Mouse (Mus musculus) induced T-regulatory cell, adult 2 months (primary cell): ENCODE data around the gene Rxra.

Experiments used
- DNase-seq: peaks from one replicate; pipeline ENCODE4 v3.0.0-alpha.2; 2012; ENCODE audit warnings: low read depth

The Rxra gene

DNA sequence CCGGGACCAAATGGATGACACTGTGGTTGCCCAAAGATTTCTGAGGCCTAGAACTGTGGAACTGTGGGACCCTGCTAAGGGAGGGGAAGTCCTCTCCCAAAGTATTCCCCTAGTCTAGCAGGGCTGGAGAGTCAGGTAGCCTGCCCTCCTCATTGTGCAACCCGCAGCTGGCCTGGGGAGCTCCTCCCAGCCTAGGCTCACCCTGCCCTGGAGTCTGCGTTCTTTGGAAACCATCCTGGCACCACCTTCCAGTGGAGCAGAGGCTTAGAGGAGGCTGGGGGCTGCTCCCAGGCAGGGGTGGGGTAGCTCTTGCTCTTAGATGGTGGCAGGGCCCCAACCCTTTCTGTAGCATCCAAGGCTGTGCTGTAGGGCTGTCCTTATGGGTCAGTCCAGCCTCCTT, 26.0 kb downstream of the Rxra start:
- no peak for DNase-seq

DNA sequence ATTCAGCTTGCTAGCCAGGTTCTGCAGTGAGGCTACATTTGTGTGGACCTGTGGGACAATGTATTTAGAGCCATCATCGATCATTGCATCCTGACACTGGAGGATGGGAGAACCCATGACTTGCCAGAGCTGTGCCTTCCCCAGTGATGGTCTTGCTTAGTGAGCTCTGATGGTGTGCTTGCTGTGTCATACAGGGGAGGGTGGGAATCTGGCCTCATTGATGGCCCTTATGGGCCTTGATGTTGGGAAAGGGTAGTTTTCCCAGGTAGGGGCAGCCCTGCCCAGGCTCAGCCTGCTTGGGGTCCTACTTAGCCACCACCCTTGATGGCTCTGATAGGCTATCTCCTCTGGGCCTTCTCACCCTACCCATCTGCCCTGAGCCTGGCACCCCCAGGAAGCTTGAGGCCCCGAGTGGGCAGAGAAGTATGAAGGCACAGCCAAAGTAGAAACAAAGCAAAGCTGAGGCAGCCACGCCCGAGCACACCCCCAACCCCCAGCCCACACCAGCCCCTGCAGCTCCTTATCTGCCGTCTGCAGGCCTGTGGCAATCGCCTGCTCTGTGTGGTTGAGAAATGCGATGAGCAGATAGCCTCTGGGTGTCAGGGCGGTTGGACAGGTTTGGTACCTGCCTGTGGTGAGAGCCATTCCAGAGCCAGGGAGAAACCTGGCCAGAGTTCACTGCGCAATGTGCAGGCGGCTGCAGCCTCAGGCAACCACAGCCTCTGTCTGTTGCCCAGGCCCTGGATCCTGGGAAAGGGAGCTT, 26.8 kb downstream of the Rxra start:
- peak; percentile 31 for DNase-seq

DNA sequence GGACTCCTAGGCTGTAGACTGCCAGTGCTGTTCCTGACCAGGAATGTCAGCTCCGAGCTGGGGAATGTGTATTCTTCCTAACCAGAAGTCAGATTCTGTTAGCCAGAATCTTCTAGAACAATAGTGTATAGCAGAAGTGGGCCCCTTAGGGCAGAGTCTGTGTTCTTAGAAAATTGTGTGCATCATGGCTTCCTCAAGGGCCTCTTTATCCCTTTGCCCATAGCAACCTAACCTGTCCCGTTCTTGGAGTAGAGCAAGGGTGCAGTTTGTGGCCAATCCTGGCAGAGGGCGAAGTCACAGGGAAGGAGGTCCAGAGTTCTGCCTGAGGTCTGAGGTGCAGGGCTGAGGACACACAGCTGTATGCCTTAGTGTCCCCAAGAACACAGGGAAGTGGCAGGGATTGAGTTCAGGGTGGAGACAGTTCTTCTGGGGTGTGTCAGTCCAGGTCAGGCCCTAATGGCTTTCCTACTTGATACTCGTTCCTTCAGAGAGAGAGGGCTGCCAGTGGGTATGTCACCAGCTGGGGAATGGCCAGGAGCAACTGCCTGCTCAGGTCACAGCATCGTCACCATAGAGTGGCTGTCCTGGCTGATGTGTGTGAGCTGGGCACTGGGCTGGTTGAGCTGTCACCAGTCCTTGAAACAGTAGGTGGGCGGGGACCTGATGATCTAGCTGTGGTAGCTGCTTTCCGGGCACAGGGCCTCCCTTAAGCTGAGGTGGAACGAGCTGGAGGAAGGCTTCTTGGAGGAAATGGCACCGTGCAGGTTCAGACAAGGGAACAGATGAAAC, 27.8 kb downstream of the Rxra start:
- DNase-seq = peak; percentile 68

DNA sequence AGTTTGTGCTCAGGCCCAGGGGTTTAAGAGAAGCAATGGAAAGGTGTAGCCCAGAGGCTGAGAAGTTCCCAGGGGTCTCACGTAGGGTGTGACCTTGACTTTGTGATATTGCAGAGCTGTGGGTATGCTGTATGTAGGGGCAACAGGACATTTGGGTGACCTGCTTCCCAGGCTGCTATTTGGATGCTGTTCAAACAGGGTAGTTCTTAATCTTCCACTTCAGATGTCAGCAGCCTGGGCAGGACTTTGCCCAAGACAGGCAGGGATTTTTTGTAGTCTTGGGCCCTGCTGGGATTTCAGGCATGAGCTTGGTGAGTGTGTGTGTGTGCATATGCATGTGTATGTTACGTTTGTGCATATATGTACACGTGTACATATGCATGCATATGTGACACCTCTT, 28.4 kb downstream of the Rxra start:
- DNase-seq = no peak

DNA sequence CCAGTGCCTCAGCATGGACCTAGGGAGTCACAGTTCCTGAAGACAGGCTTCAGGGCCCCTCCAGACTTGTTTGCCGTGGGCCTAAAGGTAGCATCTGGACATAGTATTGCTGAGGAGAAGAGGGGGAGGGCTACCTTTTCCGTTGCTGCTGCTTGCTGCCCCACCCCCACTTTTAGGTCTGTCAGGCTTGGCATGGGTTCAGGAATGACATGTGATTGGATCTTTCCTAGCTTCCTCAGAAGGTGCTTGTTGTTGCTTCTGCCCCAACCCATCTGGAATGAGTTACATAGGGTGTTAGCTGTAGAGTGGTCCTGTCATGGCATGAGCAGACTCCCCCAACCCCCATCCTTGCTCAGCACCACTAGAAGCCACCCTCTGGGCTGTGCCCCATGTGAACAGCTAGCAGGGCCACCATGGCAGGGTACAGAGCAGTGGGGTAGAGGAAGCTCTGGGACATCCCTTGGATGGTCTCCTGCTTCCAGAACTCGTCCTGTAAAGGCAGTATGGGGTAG, 34.7 kb downstream of the Rxra start:
- no peak for DNase-seq

DNA sequence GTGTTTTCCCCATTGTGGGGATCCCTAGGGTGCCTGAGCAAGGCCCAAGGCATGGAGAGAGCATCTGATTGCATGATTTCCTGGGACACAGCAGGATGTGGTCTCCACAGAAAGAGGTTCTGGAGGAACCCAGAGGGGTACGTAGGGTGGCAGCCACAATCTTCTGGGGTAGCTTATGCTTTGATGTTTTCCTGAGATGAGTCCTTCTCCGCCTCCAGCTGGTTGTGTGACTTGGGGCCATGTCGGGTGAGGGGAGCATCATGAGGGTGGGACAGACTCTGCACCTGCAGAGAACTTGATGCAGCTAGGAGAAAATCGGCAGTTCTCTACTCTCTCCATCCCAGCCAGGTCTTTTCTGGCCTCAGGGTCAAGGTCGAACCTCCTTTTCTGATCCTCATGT, 36.4 kb downstream of the Rxra start:
- DNase-seq = no peak

DNA sequence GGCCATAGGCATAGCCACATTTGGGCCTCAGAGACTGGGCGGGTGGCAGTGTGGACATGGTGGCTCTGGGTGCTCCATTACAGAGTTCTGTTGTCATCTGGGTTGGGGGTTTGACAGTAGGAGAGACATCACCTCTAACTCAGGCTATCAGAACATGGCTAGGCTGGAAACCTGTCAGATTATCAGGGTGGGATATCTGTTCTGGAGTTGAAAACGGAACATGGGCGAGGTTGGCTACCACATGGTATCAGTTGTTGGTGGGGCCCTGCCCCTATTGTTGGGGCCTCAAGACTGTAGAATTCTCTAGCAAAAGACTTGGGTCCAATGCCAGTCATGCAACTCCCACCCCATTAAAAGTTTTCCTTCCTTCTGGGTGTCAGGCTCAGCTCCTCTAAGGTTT, 37.1 kb downstream of the Rxra start:
- DNase-seq = no peak

DNA sequence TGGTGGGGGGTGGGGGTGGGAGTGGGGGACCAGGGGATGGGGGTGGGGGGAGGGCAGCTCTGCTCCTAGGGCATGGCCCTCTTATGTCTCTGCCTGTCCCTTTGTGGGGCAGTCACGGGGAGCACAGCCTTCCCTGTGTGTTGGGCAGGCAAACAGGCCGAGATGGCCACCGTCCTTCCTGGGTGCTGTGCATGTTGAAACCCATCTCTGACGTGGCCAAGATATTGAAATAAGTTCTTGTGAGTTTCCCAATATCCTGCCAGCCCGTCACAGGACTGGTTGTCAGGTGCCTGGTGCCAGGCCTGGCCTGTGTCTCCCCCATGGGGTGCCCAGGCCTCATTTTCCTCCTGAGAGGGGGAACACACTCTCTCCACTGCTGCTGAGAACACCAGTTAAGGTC, 37.9 kb downstream of the Rxra start:
- DNase-seq = no peak

DNA sequence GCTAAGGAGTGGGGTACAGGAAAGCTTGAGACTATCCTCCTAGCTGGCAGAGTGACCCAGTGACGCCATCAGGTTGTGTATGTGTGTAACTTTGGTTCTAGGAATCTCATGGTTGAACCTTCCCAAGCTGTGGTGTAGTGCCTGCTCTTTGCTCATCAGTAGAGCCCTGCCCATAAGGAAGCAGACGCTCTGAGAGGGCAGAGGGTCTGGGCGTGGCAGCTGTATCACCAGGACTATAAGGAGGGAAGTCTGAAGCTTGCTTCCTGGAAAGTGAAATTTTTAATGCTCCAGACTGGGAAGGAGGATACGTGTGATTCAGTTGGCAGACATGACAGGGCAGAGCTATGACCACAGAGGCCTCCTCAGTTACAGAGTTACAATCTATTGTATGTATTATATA, 39.0 kb downstream of the Rxra start:
- DNase-seq = no peak

DNA sequence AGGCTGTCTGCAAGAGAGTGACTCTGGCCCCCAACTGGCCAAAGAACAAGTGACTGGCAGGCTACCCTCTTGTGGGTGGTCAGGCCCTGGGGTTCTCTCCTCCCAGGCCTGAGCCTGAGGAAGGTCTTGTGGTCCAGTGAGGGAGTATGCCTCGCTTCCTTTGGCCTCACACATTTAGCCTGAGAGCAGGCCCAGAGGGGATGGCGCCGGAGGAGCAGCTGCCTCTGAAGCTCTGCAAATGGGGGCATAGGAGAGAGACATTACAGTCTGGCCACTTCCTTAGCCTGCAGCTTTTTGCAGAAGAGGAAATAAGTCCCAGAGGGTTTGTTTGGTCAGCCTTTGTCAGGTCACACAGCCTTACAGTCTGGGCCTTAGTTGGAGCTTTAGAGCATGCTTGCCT, 40.1 kb downstream of the Rxra start:
- DNase-seq = no peak

DNA sequence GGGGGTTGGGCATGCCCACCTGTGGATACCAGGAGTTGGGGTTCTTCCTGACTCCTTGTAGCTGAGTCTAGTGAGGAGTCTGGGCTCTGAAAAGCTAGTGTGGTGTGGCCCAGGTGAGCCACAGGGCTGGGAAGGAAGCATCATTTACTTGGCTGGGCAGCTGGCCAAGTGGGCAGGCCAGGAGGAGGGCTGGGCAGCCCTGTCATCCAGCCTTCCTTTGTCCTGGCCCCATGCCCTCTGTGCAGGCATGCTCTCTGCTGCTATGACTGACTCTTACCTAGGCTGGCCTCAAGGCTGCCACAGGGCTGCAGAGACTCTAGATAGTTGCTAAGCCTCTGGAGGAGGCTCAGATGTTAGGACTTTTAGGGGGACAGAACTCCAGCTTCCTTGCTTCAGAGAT, 42.0 kb downstream of the Rxra start:
- DNase-seq = no peak

DNA sequence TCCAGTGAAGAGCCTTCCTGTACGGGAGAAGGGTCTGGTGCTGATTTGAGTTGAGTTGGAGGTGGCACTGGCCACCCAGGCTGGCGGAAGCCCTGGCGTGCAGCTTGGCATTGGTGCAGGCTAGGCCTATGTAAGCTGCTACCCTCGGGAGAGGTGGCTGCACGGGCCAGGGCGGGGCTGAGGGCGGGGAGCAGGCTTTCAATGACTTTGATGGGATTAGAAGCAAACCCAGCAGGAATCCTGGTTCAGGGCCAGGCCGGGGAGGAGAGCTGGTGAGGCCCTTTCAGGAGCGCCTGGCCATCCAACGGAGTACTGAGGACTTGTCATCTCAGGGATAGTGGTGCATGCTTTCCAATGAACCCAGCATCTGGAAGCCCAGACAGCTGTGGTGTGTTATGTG, 43.4 kb downstream of the Rxra start:
- no peak for DNase-seq

DNA sequence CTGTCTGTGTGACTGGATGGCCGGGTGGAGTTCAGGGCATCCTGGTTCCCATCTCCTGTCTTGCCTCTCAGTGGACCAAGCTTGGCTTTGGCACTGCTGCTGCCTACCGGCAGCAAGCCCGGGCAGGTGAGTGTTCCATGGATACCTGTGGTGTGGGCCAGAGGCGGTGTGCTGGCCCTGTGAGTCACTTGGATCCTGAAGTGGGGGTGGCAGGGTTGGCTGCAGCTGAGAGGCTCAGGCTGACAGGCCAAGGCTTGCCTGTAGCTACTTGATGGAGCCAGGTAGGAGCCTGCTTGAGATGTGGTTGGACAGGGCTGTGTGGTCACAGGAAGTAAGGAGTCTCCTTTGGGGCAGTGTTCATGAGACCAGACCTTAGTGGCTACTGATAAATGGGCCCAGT, 45.4 kb downstream of the Rxra start:
- no peak for DNase-seq

DNA sequence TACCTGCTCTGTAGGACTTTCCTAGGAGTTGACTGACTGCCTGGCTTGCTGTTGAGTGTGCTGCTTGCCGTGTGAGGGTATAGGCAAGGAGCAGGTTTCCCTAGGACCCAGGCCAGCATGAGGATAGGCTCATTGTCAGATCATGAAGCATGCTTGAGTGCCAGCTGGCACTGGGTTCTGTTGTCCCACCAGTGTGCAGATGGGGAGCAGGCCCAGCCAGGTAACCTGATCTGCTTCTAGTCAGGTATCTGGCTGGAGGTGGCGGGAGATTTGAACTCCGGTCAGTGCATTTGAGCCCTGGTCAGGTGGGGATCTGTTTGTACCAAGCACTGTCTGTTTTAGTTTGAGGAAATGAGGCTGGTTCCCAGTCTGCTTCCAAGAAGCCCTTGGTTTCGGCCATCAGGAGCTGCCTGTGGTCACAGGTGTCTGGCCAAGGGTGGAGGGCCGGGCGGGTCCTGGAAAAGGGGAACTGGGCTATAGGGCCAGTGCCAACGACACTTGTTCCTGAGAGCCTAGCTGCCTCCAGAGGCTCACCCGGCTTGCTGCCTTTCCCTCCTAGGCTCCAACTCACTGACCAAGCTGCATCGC, 48.6 kb downstream of the Rxra start:
- DNase-seq = no peak

DNA sequence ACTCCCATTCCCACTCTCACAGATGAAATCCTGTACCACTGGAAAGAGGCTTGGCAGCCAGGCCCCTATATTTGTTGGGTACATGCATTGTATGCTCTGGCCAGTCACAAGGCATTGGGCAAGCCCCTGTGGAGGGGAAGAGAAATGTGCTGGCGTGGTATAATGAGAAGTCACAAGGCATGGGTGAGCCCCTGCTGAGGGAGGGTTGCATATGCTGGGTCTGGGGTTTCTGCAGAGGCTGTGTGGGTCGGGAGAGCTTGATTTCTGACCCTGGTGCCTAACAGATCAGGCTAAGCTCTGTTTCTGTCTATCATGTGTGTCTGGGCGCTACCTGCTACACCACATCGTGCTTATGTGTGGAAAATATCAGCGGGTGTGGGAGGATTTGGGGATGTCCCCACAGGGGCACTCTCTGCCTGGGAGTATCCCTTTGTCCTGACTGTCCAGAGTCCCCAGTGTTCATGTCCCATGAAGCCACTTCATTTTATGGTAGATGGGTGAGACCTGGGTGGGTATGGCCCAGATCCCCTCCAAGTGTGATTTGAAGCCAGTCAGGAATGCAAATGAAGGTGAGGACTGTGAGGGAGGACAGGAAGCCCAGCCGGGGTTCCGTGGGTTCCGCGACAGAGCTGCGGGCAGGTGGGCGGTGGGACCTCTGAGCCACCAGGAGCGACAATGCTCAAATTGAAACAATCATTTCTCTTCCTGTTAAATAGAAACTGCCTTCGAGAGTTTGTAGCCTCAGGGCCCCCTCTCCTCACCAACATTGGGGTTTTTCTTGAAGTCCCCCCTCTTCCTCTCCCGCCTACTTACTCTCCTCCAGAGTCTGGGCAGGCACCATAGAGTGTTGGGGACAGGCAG, 52.0 kb downstream of the Rxra start:
- peak; percentile 80 for DNase-seq

DNA sequence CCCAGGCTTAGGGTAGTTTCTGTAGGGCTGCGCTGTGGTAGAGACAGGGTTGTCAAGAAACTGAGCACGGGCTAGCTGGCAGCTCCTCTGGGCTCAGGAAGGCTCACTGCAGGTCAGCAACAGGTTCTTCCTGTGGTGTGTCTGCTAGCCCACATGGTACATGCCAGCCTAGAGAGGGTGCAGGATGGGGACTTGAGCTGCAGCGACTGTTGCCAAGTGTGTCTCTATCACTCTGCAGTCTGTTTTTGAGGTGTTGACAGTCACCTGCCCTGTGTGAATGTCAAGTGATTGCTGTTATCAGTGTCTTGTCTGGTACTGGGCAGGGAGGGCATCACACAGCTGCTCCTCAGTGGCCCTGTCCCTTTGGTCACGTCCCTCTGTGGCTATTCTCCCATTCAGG, 52.8 kb downstream of the Rxra start:
- peak; percentile 64 for DNase-seq

DNA sequence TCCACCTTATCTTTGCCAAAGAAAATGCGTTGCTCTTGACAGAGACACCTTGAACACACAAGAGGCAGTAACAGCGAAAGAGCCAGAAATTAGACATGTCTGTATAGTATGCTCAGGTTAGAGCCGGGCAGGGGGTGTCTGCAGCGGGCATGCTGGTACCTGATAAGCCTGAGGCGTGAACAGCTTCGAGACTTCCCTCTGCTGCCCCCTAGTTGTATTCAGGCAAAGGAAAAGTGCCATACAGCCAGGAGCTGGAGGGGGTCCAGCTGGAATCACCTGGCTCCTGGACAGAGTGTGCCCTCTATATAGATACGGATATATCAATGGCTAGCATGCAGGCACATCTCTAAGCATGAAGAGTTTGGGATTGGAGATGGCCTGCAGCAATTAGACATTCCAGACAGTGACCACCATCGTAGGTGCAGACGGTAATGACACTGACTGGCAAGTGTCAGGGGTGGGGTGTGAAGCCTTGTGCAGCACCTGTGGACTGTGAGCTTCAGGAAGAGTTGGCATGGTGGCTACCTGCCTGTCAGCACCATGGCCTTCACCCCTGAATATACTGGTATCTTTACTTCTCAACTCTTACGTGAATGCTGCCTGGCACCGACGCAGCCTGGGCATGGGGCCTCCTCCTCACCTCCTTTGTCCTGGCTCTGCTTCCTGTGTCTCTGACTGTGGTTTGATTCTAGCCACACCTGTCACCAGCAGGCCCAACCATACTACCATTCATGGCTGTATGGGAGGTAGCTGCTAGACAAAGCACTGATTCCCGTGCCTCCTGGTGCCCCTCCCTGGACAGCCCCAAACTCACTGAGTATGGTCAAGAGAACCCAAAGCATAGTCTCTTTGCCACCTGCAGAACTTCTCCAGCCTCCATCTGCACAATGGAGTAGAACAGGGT, 54.0 kb downstream of the Rxra start:
- DNase-seq = peak; percentile 78

DNA sequence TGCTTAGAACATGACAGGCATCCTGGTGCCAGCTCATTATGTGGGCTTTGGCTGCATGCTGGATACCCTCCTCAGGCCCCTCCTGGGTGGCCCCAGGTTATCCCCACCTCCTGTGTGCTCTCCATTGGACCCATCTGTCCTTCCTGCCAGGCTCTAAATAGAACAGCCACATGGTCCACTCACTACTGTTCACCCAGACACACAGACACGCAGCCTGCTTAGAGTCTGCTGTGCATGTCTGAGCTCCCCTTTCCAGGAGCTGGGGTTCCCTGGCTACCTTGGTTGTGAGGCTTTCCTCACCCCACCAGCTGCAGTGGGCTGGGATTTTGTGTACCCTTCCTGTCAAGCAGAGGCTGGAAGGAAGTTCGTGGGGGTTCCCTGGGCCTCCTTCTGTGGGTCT, 56.8 kb downstream of the Rxra start:
- no peak for DNase-seq

DNA sequence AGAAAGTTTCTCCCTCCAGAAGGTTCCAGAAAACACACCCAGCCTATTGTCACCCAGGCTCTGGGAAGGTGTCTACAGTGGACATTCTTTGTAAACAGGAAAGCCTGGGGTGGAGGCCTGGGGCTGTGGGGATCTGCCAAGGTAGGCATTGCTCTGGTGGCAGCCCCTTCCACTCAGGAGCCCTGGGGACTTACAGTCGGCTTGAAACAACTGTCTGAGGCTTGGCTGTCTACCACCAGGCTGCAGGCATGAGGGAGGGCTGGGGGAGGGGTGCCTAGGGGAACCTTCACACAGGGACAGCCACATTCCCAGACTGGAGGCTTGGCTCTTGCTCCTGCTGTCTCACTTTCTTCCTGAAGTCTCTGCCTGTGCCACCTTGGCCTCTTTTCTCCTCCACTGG, 58.1 kb downstream of the Rxra start:
- DNase-seq = no peak

DNA sequence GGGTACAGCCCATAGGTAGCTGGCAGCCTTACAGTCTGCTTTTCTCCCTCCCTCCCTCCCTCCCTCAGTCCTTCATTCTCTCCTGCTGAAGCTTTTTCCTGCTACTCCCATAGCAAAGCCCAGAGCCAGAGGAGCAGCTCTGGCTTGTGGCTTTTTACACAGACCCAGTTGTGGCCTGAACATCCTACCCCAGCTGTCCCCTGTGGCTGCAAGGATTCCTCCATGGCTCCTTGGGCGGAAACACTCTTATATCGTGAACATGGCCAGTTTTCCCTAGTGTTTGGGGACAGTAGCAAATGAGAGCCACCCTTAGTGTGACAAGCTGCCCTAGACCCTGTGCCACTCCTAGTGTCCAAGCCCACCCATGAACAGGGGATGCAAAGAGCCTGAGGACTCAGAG, 58.6 kb downstream of the Rxra start:
- DNase-seq = no peak

DNA sequence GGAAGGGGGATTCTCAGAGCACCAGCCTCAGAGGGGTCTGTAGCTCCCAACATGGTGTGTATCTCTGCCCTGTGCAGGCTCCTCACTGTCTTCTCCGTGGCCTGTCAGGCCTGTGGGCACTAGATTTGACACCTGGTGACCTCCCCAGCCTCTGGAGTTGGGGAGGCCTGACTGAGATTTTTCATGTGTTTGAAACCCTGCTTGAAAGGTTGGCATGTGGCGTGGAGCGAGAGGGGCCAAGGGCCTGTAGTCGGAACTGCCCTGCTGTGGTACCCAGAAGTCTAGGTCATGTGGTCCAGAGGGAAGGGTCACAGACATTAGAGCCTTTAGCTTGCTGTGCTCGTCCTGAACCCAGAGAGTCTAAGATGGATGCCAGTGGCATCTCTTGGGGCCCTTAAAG, 60.6 kb downstream of the Rxra start:
- no peak for DNase-seq
